Comparison of ENCODE assay signal across 8 mouse cellular contexts in genomic region chr5:114356250-114356935, GRCm38 (mm10). TPM values are rescaled to one million over a fixed set of nuclear protein-coding genes. Genes with fewer than 3 reads are reported as not detected.
DNase-seq lines count a peak whose midpoint lies in the region; ATAC-seq lines count a peak whose summit lies in the region.

No protein-coding gene starts in this region.

- H3K4me2 ChIP-seq in intestine, embryonic 15.5 days (replicated peaks): peak overlapping the region; percentile 40

- 13% methylated on average over 7 of the region's 7 CpGs for WGBS in intestine, embryonic 15.5 days

- H3K9ac ChIP-seq in intestine, embryonic 15.5 days: peak overlapping the region; percentile 23

- peaks cover 23% of the 10 kb centered on the region for H3K4me1 ChIP-seq in intestine, embryonic 15.5 days (replicated peaks)

- H3K27me3 ChIP-seq in intestine, embryonic 15.5 days (replicated peaks): no peaks in the 10 kb centered on the region

- peak overlapping the region; percentile 7 for H3K4me3 ChIP-seq in intestine, embryonic 15.5 days (replicated peaks)

- no peaks in the 10 kb centered on the region for H3K9me3 ChIP-seq in intestine, embryonic 15.5 days

- 0 out of 2 replicates have a peak, but pooled peaks cover 10% of the 10 kb centered on the region for H3K36me3 ChIP-seq in intestine, embryonic 15.5 days

- DNase-seq in cerebellum, postnatal 14 days: peak; percentile 45 to 55
- no peak for DNase-seq in cerebellum, adult 9-11 months
- peak; percentile 85 for DNase-seq in embryo, embryonic 11 days
- DNase-seq in gastrocnemius, postnatal 25 days: peak; percentile 77
- peak; percentile 72 to 78 for DNase-seq in left cerebral cortex, postnatal 25 days (ENCODE audit: low spot score in 2 of 2)
- DNase-seq in mesoderm, embryonic 11.5 days (ENCODE audit: low read depth, low spot score): peak; percentile 82
- peak; percentile 39 to 51 for DNase-seq in spleen, postnatal 14 days (ENCODE audit: low spot score in 2 of 2)

- peak; percentile 94 for ATAC-seq in intestine, embryonic 15.5 days

- intact Hi-C loops in left cerebral cortex, postnatal 25 days (cut with DNase I): loop anchor here (2.0 to 5.0 kb wide), 3 partner anchors 24 to 216 kb away; partner anchors contain the start of genes Kctd10 and Ube3b

- H3K27ac ChIP-seq in intestine, embryonic 15.5 days: peak overlapping the region; percentile 92

RNA-seq across cellular contexts. Expression of gene Kctd10, which starts 23.9 kb away (rescaled TPM):
- 10 to 100 TPM; 18.7 to 23.6 TPM for total RNA-seq in gastrocnemius, postnatal 25 days (2021)
- 116 and 119 TPM in 2 replicates for polyA plus RNA-seq in intestine, embryonic 15.5 days (2015; fragmentation: Nextera tagmentation; extraction: Ambion mirVana)
- 10 to 100 TPM; 47.6 to 53.0 TPM for total RNA-seq in left cerebral cortex, postnatal 25 days (2021)

RNA-seq across cellular contexts. Expression of gene Ube3b, which starts 24.0 kb away (rescaled TPM):
- 100 to 1,000 TPM; 103 to 107 TPM for total RNA-seq in gastrocnemius, postnatal 25 days (2021)
- 35.7 and 39.3 TPM in 2 replicates for polyA plus RNA-seq in intestine, embryonic 15.5 days (2015; fragmentation: Nextera tagmentation; extraction: Ambion mirVana)
- 10 to 100 TPM; 74.7 to 88.0 TPM for total RNA-seq in left cerebral cortex, postnatal 25 days (2021)
